Mouse (Mus musculus) MEL (cell line): ENCODE data around the gene Nsd2. TPM values are rescaled to one million over a fixed set of nuclear protein-coding genes. Genes with fewer than 3 reads are reported as not detected.

Experiments
- DNase-seq: peaks from one replicate; pipeline ENCODE4 v3.0.0; 2011; ENCODE audit warnings: low read depth, low spot score
- H3K27ac ChIP-seq: 2 replicates; pipeline ENCODE4 v1.5.1; 2012; ENCODE audit warnings: low read depth, mild to moderate bottlenecking, control low read depth, low read length, moderate library complexity; ENCODE audit not compliant: control insufficient read depth
- H3K27me3 ChIP-seq, 2 experiments: fragments of 150-350 bp in 1 of 2; sonication (generic) in 1 of 2; 2 replicates each; pipeline ENCODE4 v1.6.1; 2012; ENCODE audit warnings: low read length in 2 of 2, mild to moderate bottlenecking in 2 of 2, improper control_type of control experiment in 1 of 2, moderate library complexity in 1 of 2; ENCODE audit not compliant: insufficient read depth in 2 of 2, control insufficient read depth in 1 of 2
- H3K36me3 ChIP-seq, 2 experiments: 2 replicates each; pipeline ENCODE4 v1.6.1; 2012 to 2014; ENCODE audit warnings: low read length in 2 of 2, improper control_type of control experiment in 1 of 2, inconsistent platforms in 1 of 2, mild to moderate bottlenecking in 1 of 2; ENCODE audit not compliant: insufficient read depth in 2 of 2, control insufficient read depth in 1 of 2
- H3K4me1 ChIP-seq, 2 experiments: fragments of 150-350 bp in 1 of 2; sonication (generic) in 1 of 2; 2 replicates each; pipeline ENCODE4 v1.6.1; 2012; ENCODE audit warnings: low read length in 2 of 2, improper control_type of control experiment in 1 of 2, mild to moderate bottlenecking in 1 of 2; ENCODE audit not compliant: insufficient read depth in 2 of 2, control insufficient read depth in 1 of 2
- H3K4me3 ChIP-seq, 2 experiments: fragments of 150-350 bp in 1 of 2; sonication (generic) in 1 of 2; 2 replicates each; pipeline ENCODE4 v1.5.1; 2012; ENCODE audit warnings: low read depth in 2 of 2, low read length in 2 of 2, mild to moderate bottlenecking in 2 of 2, moderate library complexity in 2 of 2, control low read depth in 1 of 2, improper control_type of control experiment in 1 of 2; ENCODE audit not compliant: control insufficient read depth in 1 of 2, insufficient read depth in 1 of 2
- H3K79me2 ChIP-seq: 2 replicates; pipeline ENCODE4 v1.6.1; 2012; ENCODE audit warnings: mild to moderate bottlenecking, low read length, moderate library complexity; ENCODE audit not compliant: control insufficient read depth, poor library complexity, insufficient read depth
- H3K9ac ChIP-seq: 2 replicates; pipeline ENCODE4 v1.6.1; 2012; ENCODE audit warnings: low read depth, mild to moderate bottlenecking, control low read depth, low read length, moderate library complexity; ENCODE audit not compliant: control insufficient read depth, poor library complexity, severe bottlenecking
- H3K9me3 ChIP-seq: fragments of 150-350 bp; sonication (generic); replicated peaks from 2 replicates; pipeline ENCODE4 v1.6.1; 2012; ENCODE audit warnings: mild to moderate bottlenecking, low read length, improper control_type of control experiment, moderate library complexity; ENCODE audit not compliant: insufficient read depth
- BHLHE40 ChIP-seq: IDR thresholded peaks from 2 replicates; pipeline ENCODE4 v1.6.1; 2012; ENCODE audit warnings: low read depth, mild to moderate bottlenecking, inconsistent platforms, low read length, improper control_type of control experiment, borderline replicate concordance
- CHD1 ChIP-seq: IDR thresholded peaks from 2 replicates; pipeline ENCODE4 v1.6.1; 2012; ENCODE audit warnings: low read depth, mild to moderate bottlenecking, inconsistent platforms, low read length, improper control_type of control experiment
- CHD2 ChIP-seq: IDR thresholded peaks from 2 replicates; pipeline ENCODE4 v1.6.1; 2011; ENCODE audit warnings: low read length, improper control_type of control experiment
- CTCF ChIP-seq, 3 experiments: IDR thresholded peaks in 2 of 3; conservative IDR thresholded peaks in 1 of 3; 2 replicates each; pipeline ENCODE4 v1.5.1; 2011 to 2012; ENCODE audit warnings: low read length in 3 of 3, low read depth in 2 of 3, mild to moderate bottlenecking in 2 of 3, improper control_type of control experiment in 1 of 3, inconsistent platforms in 1 of 3, mixed read lengths in 1 of 3, moderate library complexity in 1 of 3; ENCODE audit not compliant: control insufficient read depth in 1 of 3, insufficient read depth in 1 of 3, poor library complexity in 1 of 3, severe bottlenecking in 1 of 3
- ETS1 ChIP-seq: IDR thresholded peaks from 2 replicates; pipeline ENCODE4 v1.6.1; 2012; ENCODE audit warnings: low read depth, mild to moderate bottlenecking, inconsistent platforms, low read length, improper control_type of control experiment, moderate library complexity
- HCFC1 ChIP-seq: IDR thresholded peaks from 2 replicates; pipeline ENCODE4 v1.6.1; 2012; ENCODE audit warnings: low read depth, mild to moderate bottlenecking, inconsistent platforms, low read length, improper control_type of control experiment, moderate library complexity
- JUND ChIP-seq: IDR thresholded peaks from 2 replicates; pipeline ENCODE4 v1.6.1; 2011; ENCODE audit warnings: low read depth, mild to moderate bottlenecking, improper control_type of control experiment, low read length
- KAT2A ChIP-seq: conservative IDR thresholded peaks from 2 replicates; pipeline ENCODE4 v1.6.1; 2012; ENCODE audit warnings: low read depth, low read length, improper control_type of control experiment, inconsistent platforms
- MEF2A ChIP-seq: IDR thresholded peaks from 2 replicates; pipeline ENCODE4 v1.6.1; 2014; ENCODE audit warnings: low read depth, mild to moderate bottlenecking, inconsistent platforms, low read length, improper control_type of control experiment; ENCODE audit not compliant: poor library complexity, insufficient replicate concordance, severe bottlenecking; ENCODE audit errors: extremely low read depth
- MXI1 ChIP-seq: IDR thresholded peaks from 2 replicates; pipeline ENCODE4 v1.6.1; 2011; ENCODE audit warnings: mild to moderate bottlenecking, low read depth, low read length, improper control_type of control experiment
- POLR2A ChIP-seq, 2 experiments: IDR thresholded peaks; 2 replicates each; pipeline ENCODE4 v1.6.1; 2011 to 2012; ENCODE audit warnings: low read length in 2 of 2, mild to moderate bottlenecking in 2 of 2, control low read depth in 1 of 2, improper control_type of control experiment in 1 of 2, low read depth in 1 of 2, moderate library complexity in 1 of 2; ENCODE audit not compliant: control insufficient read depth in 1 of 2, insufficient read depth in 1 of 2, poor library complexity in 1 of 2
- POLR2AphosphoS2 ChIP-seq: IDR thresholded peaks from 2 replicates; pipeline ENCODE4 v1.6.1; 2011; ENCODE audit warnings: low read length, improper control_type of control experiment
- SMC3 ChIP-seq: IDR thresholded peaks from 2 replicates; pipeline ENCODE4 v1.6.1; 2011; ENCODE audit warnings: low read depth, low read length, improper control_type of control experiment
- TAL1 ChIP-seq: IDR thresholded peaks from 2 replicates; pipeline ENCODE4 v1.6.1; 2012; ENCODE audit warnings: mild to moderate bottlenecking, inconsistent platforms, low read length, moderate library complexity, mixed read lengths
- TBP ChIP-seq: IDR thresholded peaks from 2 replicates; pipeline ENCODE4 v1.8.0; 2011; ENCODE audit warnings: low read depth, low read length, improper control_type of control experiment
- ZKSCAN1 ChIP-seq: IDR thresholded peaks from 2 replicates; pipeline ENCODE4 v1.6.1; 2012; ENCODE audit warnings: low read depth, mild to moderate bottlenecking, inconsistent platforms, low read length, improper control_type of control experiment, moderate library complexity
- ZMIZ1 ChIP-seq: IDR thresholded peaks from 2 replicates; pipeline ENCODE4 v1.6.1; 2012; ENCODE audit warnings: low read depth, mild to moderate bottlenecking, inconsistent platforms, low read length, improper control_type of control experiment, moderate library complexity
- polyA plus RNA-seq, 2 experiments: library from polyadenylated mRNA; stranded (reverse) in 1 of 2; unstranded in 1 of 2; fragments of >175 nt in 1 of 2; fragments of >200 nt in 1 of 2; gene quantifications; 2 replicates each; pipeline versions ENCODE4 v1.2.1 to v1.2.4; 2012; ENCODE audit warnings: low replicate concordance in 2 of 2, low read depth in 1 of 2; ENCODE audit not compliant: insufficient read length in 2 of 2, insufficient read depth in 1 of 2, missing spikeins in 1 of 2
- total RNA-seq: library from RNA; depleted of rRNA; stranded (reverse); fragments of 300-350 nt; gene quantifications from 2 replicates; pipeline ENCODE4 v1.2.3, GENCODE M21; 2012

Gene Nsd2
- total and polyA plus RNA-seq, 3 experiments = 82.5 to 233 (median 116) TPM

DNA sequence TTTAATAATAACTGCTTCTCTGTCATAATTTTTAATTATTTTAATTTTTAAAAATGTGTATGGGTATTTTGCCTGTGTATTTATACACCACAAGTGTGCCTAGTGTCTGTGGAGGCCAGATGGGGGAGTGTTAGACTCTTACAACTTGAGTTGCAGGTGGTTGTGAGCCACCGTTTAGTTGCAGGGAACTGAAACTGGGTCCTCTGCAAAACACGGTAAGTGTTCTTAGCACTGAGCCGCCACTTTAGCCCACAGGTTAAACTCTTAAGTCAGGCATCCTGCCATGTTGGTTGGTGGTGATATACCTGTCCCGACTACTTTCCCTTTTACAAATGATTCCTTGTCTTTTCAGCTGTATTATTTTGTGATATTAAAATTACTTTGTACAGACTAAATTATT, 22.0 kb downstream of the Nsd2 start:
- no peak overlapping the region for H3K4me3 ChIP-seq
- TF ChIP-seq KAT2A = no peak
- no peak for TF ChIP-seq TAL1
- TF ChIP-seq CTCF (IDR thresholded peaks at IDR 0.05 in 2 of 3, conservative IDR thresholded peaks at IDR 0.05 in 1 of 3; ENCODE audit: control insufficient read depth in 1 of 3, insufficient read depth in 1 of 3, low read depth in 2 of 3, low read length in 3 of 3, poor library complexity in 1 of 3, severe bottlenecking in 1 of 3) = no peak
- no peak for TF ChIP-seq POLR2A (IDR thresholded peaks at IDR 0.05; ENCODE audit: control insufficient read depth in 1 of 2, insufficient read depth in 1 of 2, low read depth in 1 of 2, low read length in 2 of 2, poor library complexity in 1 of 2)
- no peak for TF ChIP-seq ZMIZ1
- TF ChIP-seq CHD2 = no peak
- no peak for TF ChIP-seq TBP
- TF ChIP-seq MXI1 = no peak
- no peak for TF ChIP-seq MEF2A
- no peak for TF ChIP-seq CHD1
- no peak for TF ChIP-seq SMC3
- TF ChIP-seq, all 39 proteins: peak for 0
- Histone ChIP-seq H3K36me3 (peaks cover 15 to 41% of the 10 kb centered on the region in 2 experiments), H3K27me3 (no peaks in the 10 kb centered on the region), H3K79me2 (peaks cover 18% of the 10 kb centered on the region), H3K27ac (no peak overlapping the region), H3K9ac (no peak overlapping the region), H3K4me1 (peaks cover 0 to 6% of the 10 kb centered on the region in 2 experiments; a peak in 1 of 4 replicates), H3K9me3 (no peaks in the 10 kb centered on the region)
- DNase-seq = no peak

DNA sequence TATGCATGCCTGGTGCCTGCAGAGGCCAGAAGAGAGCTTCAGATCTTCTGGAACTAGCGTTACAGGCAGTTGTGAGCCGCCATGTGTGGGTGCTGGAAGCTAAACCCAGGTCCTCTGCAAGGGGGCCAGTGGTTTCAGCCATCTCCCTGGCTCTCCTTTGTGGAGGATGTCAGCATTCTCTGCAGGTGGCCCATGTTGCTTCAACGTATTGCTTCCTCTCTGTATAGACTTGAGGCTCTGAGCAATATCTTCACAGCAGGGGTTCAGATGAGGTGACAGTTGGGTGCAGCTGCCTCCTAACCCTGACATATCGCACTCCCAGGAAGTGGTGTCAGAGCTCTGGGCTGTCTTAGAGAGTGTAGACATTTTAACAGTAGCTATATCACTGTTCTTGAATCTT, 30.9 kb downstream of the Nsd2 start:
- Histone ChIP-seq H3K4me1 (peaks cover 0 to 3% of the 10 kb centered on the region in 2 experiments; a peak in 1 of 4 replicates), H3K79me2 (peaks cover 4% of the 10 kb centered on the region), H3K9me3 (no peaks in the 10 kb centered on the region), H3K36me3 (peaks cover 8 to 61% of the 10 kb centered on the region in 2 experiments), H3K27me3 (no peaks in the 10 kb centered on the region), H3K4me3 (no peak overlapping the region)
- no peak for DNase-seq
- TF ChIP-seq MEF2A = no peak
- no peak for TF ChIP-seq BHLHE40
- TF ChIP-seq ETS1 = no peak
- TF ChIP-seq TAL1 = no peak
- no peak for TF ChIP-seq HCFC1
- no peak for TF ChIP-seq POLR2AphosphoS2
- TF ChIP-seq, all 39 proteins: peak for 0
- no peak overlapping the region for H3K27ac ChIP-seq
- no peak overlapping the region for H3K9ac ChIP-seq

DNA sequence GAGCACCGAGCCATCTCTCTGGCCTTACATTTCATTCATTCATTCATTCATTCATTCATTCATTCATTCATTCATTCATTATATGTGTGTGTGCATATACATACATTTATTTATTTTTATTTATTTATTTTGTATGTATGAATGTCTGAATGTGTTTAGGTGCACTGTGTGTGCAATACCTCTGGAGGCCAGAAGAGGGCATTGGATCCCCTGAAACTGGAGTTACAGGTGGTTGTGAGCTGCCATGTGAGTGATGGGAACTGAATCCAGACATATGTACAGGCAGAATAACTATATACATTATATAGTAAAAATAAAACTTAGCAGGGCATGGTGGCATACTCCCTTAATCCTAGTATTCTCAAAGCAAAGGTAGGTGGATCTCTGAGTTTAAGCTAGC, 32.6 kb downstream of the Nsd2 start:
- DNase-seq = peak; percentile 43
- no peaks in the 10 kb centered on the region for H3K27me3 ChIP-seq
- peaks cover 0 to 3% of the 10 kb centered on the region in 2 experiments; a peak in 1 of 4 replicates for H3K4me1 ChIP-seq
- TF ChIP-seq JUND (no peak), CTCF (IDR thresholded peaks at IDR 0.05 in 2 of 3, conservative IDR thresholded peaks at IDR 0.05 in 1 of 3; ENCODE audit: control insufficient read depth in 1 of 3, insufficient read depth in 1 of 3, low read depth in 2 of 3, low read length in 3 of 3, poor library complexity in 1 of 3, severe bottlenecking in 1 of 3) (peak; percentile 41 to 62 (median 44)), ZKSCAN1 (no peak)
- peaks cover 8 to 64% of the 10 kb centered on the region in 2 experiments for H3K36me3 ChIP-seq
- peaks cover 1% of the 10 kb centered on the region for H3K79me2 ChIP-seq
- H3K27ac ChIP-seq = no peak overlapping the region
- no peaks in the 10 kb centered on the region for H3K9me3 ChIP-seq
- no peak overlapping the region for H3K9ac ChIP-seq
- no peak overlapping the region for H3K4me3 ChIP-seq
